Mouse (Mus musculus) intestine, postnatal 0 days (tissue): Measurements from ENCODE around the gene Shisa6. TPM values are rescaled to one million over a fixed set of nuclear protein-coding genes. Genes with fewer than 3 reads are reported as not detected.
"Not testable (repeated sequence)": the region's sequence is repeated elsewhere in the genome, so short reads cannot be mapped to it uniquely, and the experiment has no call there.

Experiments
- ATAC-seq: fragments of 200-750 bp; cut with Nextera tagmentation; 2 replicates; pipeline ENCODE4 v1.8.0; 2017; ENCODE audit warnings: mild to moderate bottlenecking, moderate TSS enrichment, moderate library complexity
- H3K27ac ChIP-seq: fragments of 300-500 bp; sonication (generic); 2 replicates; pipeline ENCODE4 v1.5.1; 2014; ENCODE audit warnings: mild to moderate bottlenecking, low read depth, low read length, moderate library complexity
- H3K27me3 ChIP-seq: fragments of 300-500 bp; sonication (generic); replicated peaks from 2 replicates; pipeline ENCODE4 v1.6.1; 2014; ENCODE audit warnings: low read length, mixed read lengths; ENCODE audit not compliant: control insufficient read depth, insufficient read depth
- H3K36me3 ChIP-seq: fragments of 300-500 bp; sonication (generic); 2 replicates; pipeline ENCODE4 v1.6.1; 2014; ENCODE audit warnings: mild to moderate bottlenecking, moderate library complexity; ENCODE audit not compliant: control insufficient read depth, insufficient read depth
- H3K4me1 ChIP-seq: fragments of 300-500 bp; sonication (generic); replicated peaks from 2 replicates; pipeline ENCODE4 v1.6.1; 2014; ENCODE audit warnings: antibody characterized with exemption, low read length, mixed read lengths; ENCODE audit not compliant: control insufficient read depth, insufficient read depth
- H3K4me2 ChIP-seq: fragments of 300-500 bp; sonication (generic); replicated peaks from 2 replicates; pipeline ENCODE4 v1.6.1; 2014; ENCODE audit warnings: low read depth, mild to moderate bottlenecking, moderate library complexity
- H3K4me3 ChIP-seq: fragments of 300-500 bp; sonication (generic); 2 replicates; pipeline ENCODE4 v1.5.1; 2014; ENCODE audit warnings: low read depth, low read length
- H3K9ac ChIP-seq: fragments of 300-500 bp; sonication (generic); 2 replicates; pipeline ENCODE4 v1.6.1; 2014; ENCODE audit warnings: mild to moderate bottlenecking, low read depth, low read length
- H3K9me3 ChIP-seq: fragments of 300-500 bp; sonication (generic); 2 replicates; pipeline ENCODE4 v1.6.1; 2016; ENCODE audit warnings: mixed run types; ENCODE audit not compliant: control insufficient read depth
- CTCF ChIP-seq: sonication (generic); IDR thresholded peaks from 2 replicates; pipeline ENCODE4 v1.5.1; 2016; ENCODE audit warnings: low read depth, mild to moderate bottlenecking, control low read depth, antibody characterized with exemption, moderate library complexity
- WGBS: fragments of 180-500 bp; shearing (Covaris S2); extraction: QIAGEN DNeasy Blood & Tissue Kit; methylation state at CpG from one replicate; pipeline ENCODE4 v1.1.7; 2014; 5-methylcytosine and 5-hydroxymethylcytosine counted together
- polyA plus RNA-seq: library from polyadenylated mRNA; unstranded; fragments of >200 nt; fragmentation: Nextera tagmentation; extraction: Ambion mirVana; gene quantifications from 2 replicates; pipeline ENCODE4 v1.2.1, GENCODE M21; 2015

Shisa6 gene
- polyA plus RNA-seq, 1 experiment from 2014 or later = 0.04 TPM

DNA sequence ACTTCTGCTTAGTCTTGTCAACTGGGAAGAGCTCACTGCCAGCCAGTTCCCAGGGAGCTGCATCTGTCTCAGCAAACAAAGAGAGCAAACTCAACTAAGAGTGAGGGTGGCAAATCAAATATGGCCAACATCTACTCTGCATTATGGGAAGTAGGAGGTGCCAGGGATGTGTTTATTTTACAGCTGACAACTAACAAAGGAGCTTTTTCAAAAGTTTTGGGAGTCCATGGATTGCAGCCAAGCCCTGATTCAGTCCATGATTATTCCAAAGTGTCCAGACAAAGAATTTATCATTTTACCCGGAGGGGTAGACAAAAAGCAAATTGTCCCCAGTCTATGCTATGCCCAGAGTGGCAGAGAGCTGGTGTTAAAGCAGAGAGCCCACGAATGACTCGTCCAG is 107.5 kb downstream of the Shisa6 start:
- Histone ChIP-seq H3K27ac (no peak overlapping the region), H3K9me3 (no peaks in the 10 kb centered on the region), H3K4me1 (no peaks in the 10 kb centered on the region), H3K4me2 (no peak overlapping the region), H3K9ac (no peak overlapping the region), H3K4me3 (no peak overlapping the region), H3K27me3 (no peaks in the 10 kb centered on the region), H3K36me3 (no peaks in the 10 kb centered on the region)
- 68% methylated on average over 3 of the region's 3 CpGs for WGBS
- TF ChIP-seq CTCF = no peak
- ATAC-seq = no peak

DNA sequence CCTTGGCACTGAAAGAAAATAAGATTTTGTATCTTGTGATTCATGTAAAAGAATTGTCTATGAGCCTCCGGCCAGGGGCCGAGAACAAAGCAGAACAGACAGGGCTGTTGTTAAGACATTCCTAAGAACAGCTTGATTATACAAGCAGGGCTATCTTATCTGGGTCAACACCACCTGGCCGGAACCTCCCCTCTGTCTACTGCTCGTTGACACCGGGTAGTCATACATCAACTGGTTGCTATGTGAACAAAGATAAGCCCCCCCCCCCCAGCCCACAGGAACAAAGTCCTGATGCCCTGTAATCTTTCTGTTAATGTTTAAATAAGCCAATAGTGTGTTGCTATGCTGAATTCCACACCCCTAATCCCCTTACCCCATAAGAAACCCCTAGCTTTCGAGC is 117.0 kb downstream of the Shisa6 start:
- 0 out of 2 replicates have a peak, but pooled peaks have one; percentile 33 for ATAC-seq
- not testable (repeated sequence) for H3K4me3 ChIP-seq, H3K9me3 ChIP-seq, H3K27ac ChIP-seq, H3K36me3 ChIP-seq, H3K4me2 ChIP-seq, H3K9ac ChIP-seq, H3K27me3 ChIP-seq, H3K4me1 ChIP-seq
- 35% methylated on average over 6 of the region's 6 CpGs for WGBS

DNA sequence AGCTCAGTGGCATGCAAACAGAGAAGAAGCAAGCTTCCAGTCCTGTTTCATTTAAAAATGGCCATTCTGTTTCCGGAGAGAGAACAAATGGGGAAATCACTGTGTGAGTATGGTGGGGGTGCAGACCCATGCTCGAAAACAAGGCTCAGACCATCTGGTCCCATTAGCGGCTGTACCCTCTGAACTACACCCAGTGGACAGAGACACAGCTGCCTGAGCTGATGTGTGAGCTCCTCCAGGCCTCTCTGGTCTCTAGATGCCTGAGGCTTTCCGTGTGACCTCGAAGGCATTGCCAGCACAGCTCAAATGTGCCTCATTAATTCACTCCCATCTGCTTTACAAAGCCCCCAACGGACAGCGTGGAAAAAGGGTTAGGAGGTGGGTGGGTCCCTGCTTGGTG is 125.7 kb downstream of the Shisa6 start:
- Histone ChIP-seq H3K36me3 (no peaks in the 10 kb centered on the region), H3K9ac (no peak overlapping the region), H3K27me3 (no peaks in the 10 kb centered on the region), H3K4me3 (no peak overlapping the region), H3K9me3 (no peaks in the 10 kb centered on the region), H3K27ac (no peak overlapping the region), H3K4me1 (no peaks in the 10 kb centered on the region), H3K4me2 (no peak overlapping the region)
- TF ChIP-seq CTCF = no peak
- WGBS = 77% methylated on average over 7 of the region's 7 CpGs
- no peak for ATAC-seq

DNA sequence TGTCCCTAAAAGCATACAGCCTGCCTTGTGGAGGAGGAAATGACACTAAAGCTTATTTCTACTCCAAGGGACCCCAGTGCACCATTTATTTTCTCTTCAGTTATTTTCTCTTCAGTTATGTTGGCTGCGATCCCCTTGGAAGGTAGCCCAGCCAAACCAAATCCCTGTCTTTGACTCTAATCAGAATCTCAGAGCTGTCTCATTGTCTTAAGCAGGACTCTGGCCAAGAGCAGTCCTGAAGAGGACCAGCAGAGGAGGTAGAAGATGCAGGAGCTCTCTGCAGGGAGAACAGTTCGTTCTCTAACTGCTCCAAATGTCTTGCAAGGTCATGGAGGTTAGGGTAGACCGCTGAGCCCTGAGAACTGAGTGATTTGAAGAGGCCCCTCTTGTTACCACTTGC is 138.2 kb downstream of the Shisa6 start:
- H3K9me3 ChIP-seq = no peaks in the 10 kb centered on the region
- TF ChIP-seq CTCF = no peak
- no peak overlapping the region for H3K27ac ChIP-seq
- no peak for ATAC-seq
- no peak overlapping the region for H3K9ac ChIP-seq
- WGBS = 65% methylated on average over 3 of the region's 3 CpGs
- H3K4me2 ChIP-seq = no peak overlapping the region
- H3K36me3 ChIP-seq = no peaks in the 10 kb centered on the region
- H3K4me3 ChIP-seq = no peak overlapping the region
- H3K4me1 ChIP-seq = no peaks in the 10 kb centered on the region
- no peaks in the 10 kb centered on the region for H3K27me3 ChIP-seq

DNA sequence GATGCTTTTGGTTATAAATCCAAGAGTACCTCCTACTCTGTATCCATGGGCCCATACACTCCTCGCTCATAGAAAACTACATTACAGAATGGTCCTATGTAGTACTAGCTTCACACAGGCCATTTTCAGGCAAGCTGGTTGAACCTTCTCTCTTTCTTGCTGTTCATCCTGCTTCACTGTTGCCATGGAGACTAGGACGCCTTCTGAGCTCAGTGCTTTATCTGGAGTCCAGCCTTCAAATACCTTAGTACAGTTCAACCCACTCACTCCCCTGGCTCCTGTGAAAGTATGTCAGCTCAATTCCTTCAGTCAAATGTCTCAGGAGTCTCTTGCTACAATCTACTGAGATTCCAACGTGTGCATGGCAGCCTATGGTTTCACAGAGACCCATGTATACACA is 154.0 kb downstream of the Shisa6 start:
- TF ChIP-seq CTCF = no peak
- ATAC-seq = no peak
- no peak overlapping the region for H3K27ac ChIP-seq
- no peak overlapping the region for H3K9ac ChIP-seq
- H3K36me3 ChIP-seq = no peaks in the 10 kb centered on the region
- H3K4me2 ChIP-seq = no peak overlapping the region
- no peaks in the 10 kb centered on the region for H3K9me3 ChIP-seq
- H3K4me3 ChIP-seq = no peak overlapping the region
- H3K27me3 ChIP-seq = no peaks in the 10 kb centered on the region
- H3K4me1 ChIP-seq = no peaks in the 10 kb centered on the region
- WGBS = 62% methylated on average over 3 of the region's 3 CpGs

DNA sequence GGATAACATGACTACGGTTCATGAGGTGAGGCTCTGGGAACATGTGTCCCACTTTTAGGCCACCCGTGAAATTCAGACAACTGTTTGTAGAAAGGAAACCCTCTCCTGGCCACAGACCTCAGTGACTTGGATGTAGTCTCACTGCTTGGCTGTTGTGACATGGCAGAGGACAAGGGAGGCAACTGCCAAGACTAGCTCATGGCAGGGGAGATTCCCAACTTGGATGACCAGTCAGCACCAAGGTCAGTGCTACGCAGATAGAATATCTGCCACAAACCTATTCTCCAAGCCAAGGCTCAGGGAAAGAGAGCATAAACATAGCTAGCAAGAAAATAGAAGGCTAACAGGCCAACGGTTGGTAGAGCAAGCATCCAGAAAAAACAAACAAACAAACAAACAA is 156.0 kb downstream of the Shisa6 start:
- Histone ChIP-seq H3K36me3 (no peaks in the 10 kb centered on the region), H3K9ac (no peak overlapping the region), H3K4me3 (no peak overlapping the region), H3K4me2 (no peak overlapping the region), H3K27ac (no peak overlapping the region), H3K4me1 (no peaks in the 10 kb centered on the region), H3K27me3 (no peaks in the 10 kb centered on the region), H3K9me3 (no peaks in the 10 kb centered on the region)
- no peak for TF ChIP-seq CTCF
- ATAC-seq = no peak
- WGBS = 77% methylated on average over 4 of the region's 4 CpGs
